Mouse (Mus musculus) c-Kit-positive CD71-positive TER-119-negative erythroid progenitor cells, embryonic 14.5 days (primary cell): ENCODE results near the gene Ankrd28.

ENCODE experiments used
- DNase-seq: peaks from one replicate; pipeline ENCODE4 v3.0.0-alpha.2; 2013; ENCODE audit warnings: low read depth

The Ankrd28 gene

GRCm38 (mm10) chr14:31715669-31716068 lies 114.8 kb downstream of the Ankrd28 start:
- DNase-seq = no peak

GRCm38 (mm10) chr14:31709343-31709742 lies 121.1 kb downstream of the Ankrd28 start:
- DNase-seq = no peak

DNA sequence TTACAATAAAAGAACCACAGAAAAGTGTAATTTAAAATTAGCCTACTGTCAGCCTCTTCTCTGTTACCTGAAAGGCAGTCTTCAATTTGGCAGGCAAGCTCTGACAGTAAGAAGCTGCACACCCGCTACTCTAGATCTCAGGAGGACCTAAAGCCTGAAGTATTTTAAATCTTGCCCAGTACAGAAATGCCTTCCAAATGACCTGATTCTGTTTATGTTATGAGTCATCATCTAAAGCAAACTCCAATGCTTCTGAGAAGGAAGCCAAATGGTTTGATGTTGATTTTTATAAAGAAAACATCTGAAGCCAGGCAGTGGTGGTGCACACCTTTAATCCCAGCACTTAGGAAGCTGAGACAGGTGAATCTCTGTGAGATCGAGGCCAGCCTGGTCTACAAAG lies 130.1 kb downstream of the Ankrd28 start:
- DNase-seq = no peak

GRCm38 (mm10) chr14:31697755-31698154 lies 132.7 kb downstream of the Ankrd28 start:
- no peak for DNase-seq

DNA sequence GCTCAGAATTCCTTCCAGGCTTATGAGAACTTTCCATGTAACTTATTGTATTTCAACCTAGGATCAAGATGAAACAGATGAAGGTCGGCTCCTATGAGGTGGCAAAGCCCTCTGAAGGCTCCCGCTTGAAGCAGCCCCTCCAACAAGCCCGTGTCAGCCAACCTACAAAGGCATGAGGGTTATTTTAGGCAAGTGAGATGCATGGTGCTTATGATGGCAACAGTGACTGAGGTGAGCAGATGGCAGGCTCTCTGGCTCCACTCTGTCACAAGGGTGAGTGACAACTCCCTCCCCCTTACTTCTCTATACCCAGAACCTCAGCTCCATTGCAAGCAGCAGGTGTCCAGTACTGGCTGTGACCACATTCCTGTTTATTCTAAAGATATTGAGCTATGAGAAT lies 133.1 kb downstream of the Ankrd28 start:
- DNase-seq = no peak

DNA sequence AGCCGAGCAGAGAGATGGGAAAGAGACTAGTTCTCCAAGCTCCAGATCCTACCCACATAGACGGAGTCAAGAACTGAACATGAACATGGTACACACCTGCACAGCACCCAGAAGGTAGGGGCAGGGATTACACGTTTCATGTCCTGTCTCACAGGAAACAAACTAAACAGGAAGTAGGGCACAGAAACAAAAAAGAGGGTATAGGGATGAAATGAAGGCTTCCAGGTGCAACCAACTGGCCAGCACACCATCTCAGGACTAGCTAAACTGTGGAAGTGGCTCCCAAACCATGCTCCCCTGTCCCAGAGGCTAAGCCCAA lies 133.5 kb downstream of the Ankrd28 start:
- DNase-seq = no peak

GRCm38 (mm10) chr14:31696206-31696984 lies 134.1 kb downstream of the Ankrd28 start:
- no peak for DNase-seq

DNA sequence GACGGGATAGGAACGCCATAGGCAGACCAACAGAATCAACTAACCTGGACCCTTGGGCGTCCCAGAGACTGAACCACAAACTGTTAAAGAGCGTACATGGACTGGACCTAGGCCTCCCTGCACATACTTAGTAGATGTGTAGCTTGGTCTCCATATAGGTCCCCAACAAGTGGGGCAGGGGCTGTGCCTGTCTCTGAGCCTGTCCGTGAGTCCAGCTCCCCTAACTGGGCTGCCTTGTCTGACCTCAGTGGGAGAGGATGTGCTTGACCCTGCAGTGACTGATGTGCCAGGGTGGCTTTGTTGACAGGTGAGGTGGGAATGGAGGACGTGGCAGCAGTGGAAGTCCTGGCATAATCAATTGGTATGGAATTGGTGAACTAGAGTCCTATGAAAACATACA lies 137.9 kb downstream of the Ankrd28 start:
- DNase-seq = no peak

- no peak for DNase-seq
Observed at GRCm38 (mm10) chr14:31686231-31686630, 144.2 kb downstream of the Ankrd28 start.

DNA sequence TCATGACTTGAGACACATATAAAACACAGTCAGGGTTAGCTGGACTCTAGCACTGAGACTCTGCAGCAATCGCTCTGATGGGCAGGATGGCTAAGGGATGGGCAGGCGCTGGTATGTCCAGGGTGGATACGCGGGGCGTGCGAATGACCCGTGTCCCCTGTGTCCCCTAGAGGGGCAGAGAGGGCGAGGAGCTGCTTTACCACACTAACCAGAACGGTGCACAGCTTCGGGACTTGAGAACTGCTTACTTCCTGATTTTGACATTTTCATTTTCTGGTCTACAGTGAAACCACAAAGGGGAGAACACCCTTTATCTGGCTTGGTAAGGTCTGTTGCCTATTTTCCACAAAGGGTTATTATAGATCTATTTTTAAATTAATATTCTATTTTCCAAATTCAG lies 144.8 kb downstream of the Ankrd28 start:
- DNase-seq = no peak

DNA sequence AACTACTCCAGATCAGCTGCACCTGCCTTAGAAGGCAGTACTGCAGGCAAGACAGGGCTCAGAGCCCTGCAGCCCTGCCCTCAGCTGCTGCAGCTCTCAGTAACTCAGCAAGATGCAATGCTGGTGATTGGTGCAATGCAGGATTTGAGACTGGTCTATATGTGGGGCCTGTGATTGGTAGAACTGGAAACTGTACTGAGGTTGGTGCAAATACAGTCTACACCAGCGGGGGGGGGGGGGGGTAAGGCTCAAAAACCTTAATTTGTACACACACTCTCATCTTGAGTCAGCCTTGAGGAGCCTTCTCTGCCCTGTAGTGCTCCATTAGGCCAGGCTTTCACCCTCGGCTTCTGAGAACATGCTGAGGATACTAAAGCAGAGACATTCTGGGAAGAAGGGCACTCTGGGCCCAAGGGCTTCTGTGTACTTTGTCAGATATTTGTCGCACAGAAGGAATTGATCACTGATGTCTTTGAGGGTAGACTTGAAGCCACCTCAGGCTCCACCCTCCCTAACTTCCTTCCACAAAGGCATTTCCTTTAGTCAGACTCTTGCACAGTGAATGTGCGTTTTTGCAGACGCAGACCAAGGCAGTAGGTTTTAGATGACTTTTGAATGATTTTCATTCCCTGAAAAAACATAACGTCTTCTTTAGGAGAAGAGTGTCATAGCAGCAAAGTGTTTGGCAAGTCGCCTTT lies 146.0 kb downstream of the Ankrd28 start:
- DNase-seq = no peak

- no peak for DNase-seq
Observed at GRCm38 (mm10) chr14:31683610-31684009, 146.8 kb downstream of the Ankrd28 start.

DNA sequence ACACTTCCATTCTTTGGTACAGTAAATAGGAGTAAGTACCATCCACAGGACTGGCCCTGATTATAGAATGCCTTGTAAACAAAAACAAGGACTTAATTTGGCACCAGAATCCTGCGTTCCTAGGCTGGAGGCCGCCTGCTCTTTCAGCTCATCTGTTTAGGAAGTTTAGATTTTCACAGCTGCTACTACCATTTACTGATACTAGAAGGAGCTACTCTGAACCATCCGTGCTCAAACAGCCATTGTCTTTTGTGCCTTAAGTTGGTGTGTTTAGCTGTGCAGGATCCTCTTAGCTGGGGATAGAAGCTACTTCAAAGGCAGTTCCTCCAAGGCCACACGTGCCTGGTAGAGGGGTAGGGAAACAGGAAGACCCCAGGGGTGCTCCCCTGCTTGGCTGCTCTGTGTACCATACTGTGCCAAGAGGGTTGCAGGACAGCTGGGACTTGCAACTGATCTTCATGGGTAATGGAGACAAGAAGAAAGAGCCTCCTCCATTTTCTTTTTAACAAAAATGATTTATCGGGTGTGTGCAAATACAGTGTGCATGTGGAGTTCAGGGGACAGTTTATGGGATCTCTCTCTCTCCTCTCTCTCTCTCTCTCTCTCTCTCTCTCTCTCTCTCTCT lies 148.4 kb downstream of the Ankrd28 start:
- no peak for DNase-seq

DNA sequence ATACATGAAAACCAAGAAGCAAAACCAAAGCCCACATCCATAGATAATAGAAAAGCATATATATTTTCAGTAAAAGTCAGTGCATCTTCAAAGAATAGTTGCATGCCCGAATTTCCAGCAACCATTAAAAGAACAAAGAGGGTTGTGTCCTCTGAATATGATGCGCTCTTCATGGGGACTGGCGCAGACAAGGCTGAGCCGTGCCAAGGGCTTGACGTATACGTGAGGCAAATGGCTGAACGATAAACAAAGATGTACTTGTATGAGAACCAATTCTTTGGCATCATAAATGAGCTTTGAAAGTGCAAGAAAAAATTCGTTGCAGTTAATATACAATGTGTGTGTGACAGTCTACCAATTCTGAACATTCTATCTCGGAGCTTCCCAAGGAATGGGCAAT lies 149.2 kb downstream of the Ankrd28 start:
- no peak for DNase-seq

DNA sequence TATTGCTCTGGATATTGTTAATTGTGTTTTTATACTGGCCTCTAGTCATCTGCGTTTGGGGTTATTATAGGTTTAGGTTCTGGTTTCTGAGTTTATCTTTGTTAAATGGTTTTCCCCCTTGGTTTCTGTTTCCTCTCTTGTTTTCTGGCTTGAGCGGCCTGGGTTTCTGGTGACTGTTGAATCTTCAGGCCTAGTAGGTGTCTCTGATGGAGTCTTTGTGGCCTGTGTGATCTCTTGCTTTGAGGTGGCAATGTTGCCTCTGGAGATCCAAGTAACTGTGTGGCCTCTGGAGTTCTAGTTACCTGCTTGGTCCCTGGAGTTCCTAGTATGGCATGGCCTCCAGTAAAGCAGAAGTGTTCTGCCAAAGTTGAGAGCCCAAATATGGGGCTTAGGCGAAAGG lies 149.8 kb downstream of the Ankrd28 start:
- DNase-seq = no peak

GRCm38 (mm10) chr14:31671635-31672320 lies 158.7 kb downstream of the Ankrd28 start:
- no peak for DNase-seq

DNA sequence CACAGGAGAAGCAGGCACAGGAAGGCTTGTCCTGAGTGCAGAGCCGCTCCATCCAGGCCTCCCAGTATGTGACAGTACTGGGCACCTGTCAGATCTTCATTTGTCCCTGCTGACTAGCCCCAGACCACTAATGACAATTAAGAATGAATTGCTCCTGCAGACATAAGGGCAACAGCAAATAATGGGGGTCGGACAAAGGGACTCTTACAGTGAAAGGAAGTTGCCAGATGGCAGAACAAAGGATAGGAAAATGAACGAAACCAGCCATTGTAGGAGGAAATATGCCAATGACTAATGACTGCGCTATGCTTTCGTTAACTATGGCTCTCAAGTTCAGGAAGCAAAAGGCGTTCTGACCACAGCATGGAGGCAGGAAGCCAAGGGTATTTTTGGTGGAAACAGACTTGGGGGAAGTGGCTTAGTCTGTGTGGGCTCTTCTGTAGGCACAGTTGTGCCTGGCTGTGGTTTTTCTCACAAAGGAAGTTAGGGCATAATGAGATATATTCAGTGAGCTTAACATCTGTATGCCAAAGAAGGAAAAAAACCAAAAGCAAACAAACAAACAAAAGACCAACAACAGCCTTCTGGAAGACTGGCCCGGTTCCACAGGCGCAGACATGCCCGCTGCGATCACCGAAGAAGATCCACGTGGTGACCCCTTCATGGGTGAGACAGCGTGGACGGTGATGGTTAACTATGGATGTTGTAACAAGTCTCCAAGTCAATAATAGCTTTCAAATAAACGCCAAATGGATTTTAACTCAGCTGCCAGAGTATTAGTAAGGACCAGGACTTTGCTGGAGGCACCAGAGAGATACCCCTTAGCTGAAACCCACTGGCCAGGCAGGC lies 160.6 kb downstream of the Ankrd28 start:
- no peak for DNase-seq

DNA sequence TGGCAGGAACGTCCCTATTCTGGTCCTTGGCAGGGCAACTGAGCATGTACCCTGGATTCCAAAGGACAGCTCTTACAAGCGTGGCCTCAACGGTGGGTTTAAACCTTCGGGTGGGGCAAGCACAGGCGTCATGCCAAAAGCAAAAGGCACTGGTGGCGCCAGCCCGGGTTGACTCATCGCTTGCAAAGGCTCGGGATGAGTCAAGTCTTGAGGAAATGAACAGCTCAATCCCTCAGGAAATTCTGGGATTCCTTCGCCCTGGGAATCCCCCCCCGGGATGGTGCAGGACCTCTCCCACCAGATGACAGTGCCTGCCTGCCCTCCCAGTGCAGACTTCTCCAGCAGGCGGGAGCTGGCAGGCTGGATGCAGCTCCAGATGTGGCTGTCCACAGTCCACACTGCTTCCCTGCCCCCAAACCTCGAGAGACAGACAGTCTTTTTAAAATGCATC lies 161.3 kb downstream of the Ankrd28 start:
- no peak for DNase-seq

DNA sequence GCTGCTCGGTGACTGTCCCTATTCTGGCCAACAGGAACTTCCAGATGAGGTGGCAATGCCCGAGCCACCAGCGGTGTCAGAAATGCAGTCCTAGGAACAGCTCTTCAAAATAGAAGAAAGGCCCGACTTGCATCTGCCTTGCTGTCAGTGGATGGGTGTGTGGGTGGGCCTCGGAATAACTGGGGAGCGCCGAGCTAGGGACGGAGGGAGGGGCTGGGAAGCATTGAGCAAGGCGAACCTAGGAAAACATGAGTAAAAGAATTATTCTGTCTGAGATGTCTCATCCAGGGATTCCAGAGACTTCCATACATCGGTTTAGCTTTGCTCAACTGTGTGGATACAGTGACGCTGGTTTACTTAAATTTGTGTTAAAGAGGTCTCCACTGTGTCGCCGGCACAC lies 162.1 kb downstream of the Ankrd28 start:
- no peak for DNase-seq

- DNase-seq = no peak
Observed at GRCm38 (mm10) chr14:31667741-31668140, 162.7 kb downstream of the Ankrd28 start.

- no peak for DNase-seq
Observed at GRCm38 (mm10) chr14:31666931-31667705, 163.3 kb downstream of the Ankrd28 start.
